Comparison of ENCODE assay signal across 7 mouse cellular contexts in genomic region chr12:102647839-102648564, GRCm38 (mm10). TPM values are rescaled to one million over a fixed set of nuclear protein-coding genes. Genes with fewer than 3 reads are reported as not detected.
DNase-seq lines count a peak whose midpoint lies in the region; ATAC-seq and TF ChIP-seq lines count a peak whose summit lies in the region.

No protein-coding gene starts in this region.

- H3K27ac ChIP-seq in CH12.LX (ENCODE audit: insufficient read depth, low read depth): peak overlapping the region; percentile 18
- peak overlapping the region; percentile 98 for H3K27ac ChIP-seq in bone marrow macrophage, adult 2 months (ENCODE audit: insufficient read depth, low read depth, low read length)
- peak overlapping the region; percentile 93 for H3K27ac ChIP-seq in kidney, embryonic 15.5 days
- no peak overlapping the region; the same call in 1 of the 2 replicates for H3K27ac ChIP-seq in layer of hippocampus, adult 2 months

- no peak overlapping the region for H3K4me3 ChIP-seq in CH12.LX (replicated peaks in 1 of 3; ENCODE audit: low read depth in 2 of 3, low read length in 2 of 3, poor library complexity in 1 of 3)
- H3K4me3 ChIP-seq in bone marrow macrophage, adult 2 months (ENCODE audit: insufficient read depth, low read length): no peak overlapping the region
- no peak overlapping the region for H3K4me3 ChIP-seq in kidney, embryonic 15.5 days (replicated peaks)
- no peak overlapping the region for H3K4me3 ChIP-seq in layer of hippocampus, adult 2 months

- no peak for TF ChIP-seq EP300 in CH12.LX (IDR thresholded peaks at IDR 0.05; ENCODE audit: low read length)

- in situ Hi-C loops in CH12.LX (cut with MboI; ENCODE audit: low pct_ligation_motif_present, low pct_unique_long_range_greater_than_20kb, low sequenced_read_pairs): loop anchor here (10.0 kb wide), 1 partner anchor 47 kb away; no protein-coding TSS in a partner anchor

- peaks cover 0 to 34% of the 10 kb centered on the region in 2 experiments for H3K36me3 ChIP-seq in CH12.LX (replicated peaks in 1 of 2; ENCODE audit: control insufficient read depth in 1 of 2, insufficient read depth in 1 of 2, low read length in 1 of 2)
- no peaks in the 10 kb centered on the region for H3K36me3 ChIP-seq in kidney, embryonic 15.5 days

- peak overlapping the region; percentile 26 for H3K4me2 ChIP-seq in CH12.LX (ENCODE audit: insufficient read depth, low read depth, poor library complexity, severe bottlenecking)
- no peak overlapping the region for H3K4me2 ChIP-seq in kidney, embryonic 15.5 days

- WGBS in kidney, embryonic 15.5 days: 58% methylated on average over 14 of the region's 14 CpGs

- peak; percentile 80 for ATAC-seq in kidney, embryonic 15.5 days (replicated peaks; ENCODE audit: low FRiP score)

- H3K27me3 ChIP-seq in CH12.LX (replicated peaks): no peaks in the 10 kb centered on the region
- H3K27me3 ChIP-seq in kidney, embryonic 15.5 days: no peaks in the 10 kb centered on the region

- dilution Hi-C loops in CH12.LX (cut with MboI; ENCODE audit: extremely low pct_ligation_motif_present, extremely low pct_unique_long_range_greater_than_20kb, low sequenced_read_pairs): no loop called here

- no peak for TF ChIP-seq CTCF in CH12.LX (conservative IDR thresholded peaks at IDR 0.05 in 1 of 2, IDR thresholded peaks at IDR 0.05 in 1 of 2; ENCODE audit: low read depth in 2 of 2, low read length in 2 of 2)
- TF ChIP-seq CTCF in bone marrow macrophage, adult 2 months (IDR thresholded peaks at IDR 0.05; ENCODE audit: low read depth, low read length): no peak
- TF ChIP-seq CTCF in layer of hippocampus, adult 2 months (conservative IDR thresholded peaks at IDR 0.05): no peak

- peaks cover 8% of the 10 kb centered on the region for H3K79me2 ChIP-seq in CH12.LX (replicated peaks; ENCODE audit: control insufficient read depth, extremely low read depth, insufficient read depth, poor library complexity, severe bottlenecking)

- no peak for TF ChIP-seq POLR2A in CH12.LX (IDR thresholded peaks at IDR 0.05; ENCODE audit: low read depth, low read length)
- no peak for TF ChIP-seq POLR2A in bone marrow macrophage, adult 2 months (IDR thresholded peaks at IDR 0.05; ENCODE audit: borderline replicate concordance, low read depth, low read length)

- DNase-seq in CH12.LX (ENCODE audit: extremely low read depth): no peak
- peak; percentile 76 for DNase-seq in lung, postnatal 10 days
- DNase-seq in layer of hippocampus, adult 2 months (ENCODE audit: low spot score in 2 of 2): no peak
- DNase-seq in right cerebral cortex, postnatal 14 days: no peak
- DNase-seq in layer of hippocampus, adult 11-12 months (ENCODE audit: low spot score): no peak

- no peaks in the 10 kb centered on the region for H3K9me3 ChIP-seq in CH12.LX (replicated peaks; ENCODE audit: low read length)
- H3K9me3 ChIP-seq in kidney, embryonic 15.5 days (replicated peaks): no peaks in the 10 kb centered on the region

- H3K4me1 ChIP-seq in CH12.LX (ENCODE audit: control insufficient read depth in 1 of 2, insufficient read depth in 2 of 2): peaks cover 46 to 90% of the 10 kb centered on the region in 2 experiments
- H3K4me1 ChIP-seq in bone marrow macrophage, adult 2 months (ENCODE audit: control insufficient read depth, insufficient read depth, low read length): peaks cover 57% of the 10 kb centered on the region
- peaks cover 75% of the 10 kb centered on the region for H3K4me1 ChIP-seq in kidney, embryonic 15.5 days

- H3K9ac ChIP-seq in CH12.LX (ENCODE audit: insufficient read depth, low read depth): 0 out of 2 replicates have a peak overlapping the region, but pooled peaks have one; percentile 0
- H3K9ac ChIP-seq in kidney, embryonic 15.5 days: no peak overlapping the region

- no peak for TF ChIP-seq RAD21 in CH12.LX (IDR thresholded peaks at IDR 0.05; ENCODE audit: low read depth, low read length)

TF ChIP-seq in CH12.LX, 34 proteins besides CTCF, POLR2A, EP300 and RAD21:
- TF ChIP-seq USF2 (conservative IDR thresholded peaks at IDR 0.05; ENCODE audit: low read depth, low read length) (no peak), MAFK (IDR thresholded peaks at IDR 0.05; ENCODE audit: insufficient replicate concordance, low read length) (no peak), MYC (IDR thresholded peaks at IDR 0.05; ENCODE audit: low read depth, low read length) (no peak), SIN3A (IDR thresholded peaks at IDR 0.05; ENCODE audit: low read length) (no peak; the same call in 1 of the 2 replicates), MXI1 (IDR thresholded peaks at IDR 0.05; ENCODE audit: low read depth, low read length) (no peak), JUN (IDR thresholded peaks at IDR 0.05; ENCODE audit: insufficient read depth, low read depth, low read length) (no peak), PAX5 (IDR thresholded peaks at IDR 0.05; ENCODE audit: low read length) (no peak), MEF2A (IDR thresholded peaks at IDR 0.05; ENCODE audit: borderline replicate concordance, low read depth, low read length) (peak; percentile 42; the same call in 1 of the 2 replicates), RCOR1 (conservative IDR thresholded peaks at IDR 0.05; ENCODE audit: low read depth, low read length) (no peak)

RNA-seq across cellular contexts. Expression of gene Itpk1, which starts 56.7 kb away (rescaled TPM):
- total RNA-seq in CH12.LX (2012; rRNA removed) (16.0 and 19.2 TPM in 2 replicates), CH12.LX (2014; rRNA removed) (12.8 and 14.0 TPM in 2 replicates)
- polyA plus RNA-seq in CH12.LX (2012; ENCODE audit: insufficient read length, low read depth): 24.3 and 25.1 TPM in 2 replicates
- polyA plus RNA-seq in bone marrow macrophage, adult 2 months (2012; ENCODE audit: insufficient read depth, insufficient read length, missing spikeins): 23.5 and 28.0 TPM in 2 replicates
- polyA plus RNA-seq in kidney, embryonic 15.5 days (2015; fragmentation: Nextera tagmentation; extraction: Ambion mirVana): 18.9 and 20.8 TPM in 2 replicates
- 10 to 100 TPM; 66.6 to 76.8 TPM for total RNA-seq in layer of hippocampus, adult 2 months (2021)
